Mouse (Mus musculus) olfactory bulb, adult 2 months (tissue): ENCODE data around the gene Zfp335.

ENCODE experiments used
- CTCF ChIP-seq: fragments of 200-500 bp; IDR thresholded peaks from 2 replicates; pipeline ENCODE4 v1.5.1; 2012; ENCODE audit warnings: low read depth, mild to moderate bottlenecking, low read length, moderate library complexity; ENCODE audit not compliant: insufficient read depth
- POLR2A ChIP-seq: fragments of 200-500 bp; IDR thresholded peaks from 2 replicates; pipeline ENCODE4 v1.6.1; 2012; ENCODE audit warnings: mild to moderate bottlenecking, low read depth, low read length, moderate library complexity; ENCODE audit not compliant: insufficient read depth

GRCm38 (mm10) chr2:164856309-164857100, 55.1 kb downstream of the Zfp335 start:
- TF ChIP-seq POLR2A (no peak), CTCF (no peak)
